Mouse (Mus musculus) brain, embryonic 14.5 days (tissue): ENCODE results near the gene Synpr.

Experiments used
- CTCF ChIP-seq: fragments of 200-500 bp; IDR thresholded peaks from 2 replicates; pipeline ENCODE4 v1.5.1; 2012; ENCODE audit warnings: inconsistent platforms, mild to moderate bottlenecking, moderate library complexity, borderline replicate concordance; ENCODE audit not compliant: insufficient read depth, insufficient read length; ENCODE audit errors: extremely low read depth
- POLR2A ChIP-seq: fragments of 200-500 bp; IDR thresholded peaks from 2 replicates; pipeline ENCODE4 v1.6.1; 2012; ENCODE audit warnings: mild to moderate bottlenecking, inconsistent platforms, borderline replicate concordance; ENCODE audit not compliant: poor library complexity, insufficient read depth, insufficient read length, severe bottlenecking; ENCODE audit errors: extremely low read depth

GRCm38 (mm10) chr14:13572530-13572929 is 287.9 kb downstream of the Synpr start:
- TF ChIP-seq CTCF (no peak), POLR2A (no peak)
